Mouse (Mus musculus): ENCODE data around the gene Car5a. TPM values are rescaled to one million over a fixed set of nuclear protein-coding genes. Genes with fewer than 3 reads are reported as not detected.
A peak's percentile ranks its signal among the peaks of the same experiment; 100 is the strongest.

Car5a gene
- polyA plus RNA-seq, 1 experiment from 2014 or later = 3.2 TPM

- no peaks in the 10 kb centered on the region for H3K36me3 ChIP-seq (replicated peaks)
- H3K9me3 ChIP-seq (replicated peaks) = no peaks in the 10 kb centered on the region
- H3K4me3 ChIP-seq (replicated peaks) = no peak overlapping the region
- 60% methylated on average over 4 of the region's 4 CpGs for WGBS (ENCODE audit: insufficient replicate concordance)
- H3K4me2 ChIP-seq = no peak overlapping the region
- no peaks in the 10 kb centered on the region for H3K27me3 ChIP-seq
- no peak for ATAC-seq (ENCODE audit: insufficient read depth)
- no peaks in the 10 kb centered on the region for H3K4me1 ChIP-seq (replicated peaks)
- no peak overlapping the region for H3K27ac ChIP-seq (replicated peaks)
- no peak overlapping the region for H3K9ac ChIP-seq
These were observed 25.5 kb downstream of the Car5a start for GRCm38 (mm10) chr8:121919158-121919557.

- no peak overlapping the region for H3K27ac ChIP-seq (replicated peaks)
- no peaks in the 10 kb centered on the region for H3K27me3 ChIP-seq
- no peaks in the 10 kb centered on the region for H3K9me3 ChIP-seq (replicated peaks)
- H3K4me3 ChIP-seq (replicated peaks) = no peak overlapping the region
- 67% methylated on average over 8 of the region's 8 CpGs for WGBS (ENCODE audit: insufficient replicate concordance)
- no peaks in the 10 kb centered on the region for H3K36me3 ChIP-seq (replicated peaks)
- ATAC-seq (ENCODE audit: insufficient read depth) = no peak
- no peak overlapping the region for H3K4me2 ChIP-seq
- peaks cover 48% of the 10 kb centered on the region for H3K4me1 ChIP-seq (replicated peaks)
- no peak overlapping the region for H3K9ac ChIP-seq
These were observed 31.3 kb downstream of the Car5a start for GRCm38 (mm10) chr8:121913378-121913777.

GRCm38 (mm10) chr8:121912831-121913230 lies 31.9 kb downstream of the Car5a start:
- no peak overlapping the region for H3K9ac ChIP-seq
- H3K9me3 ChIP-seq (replicated peaks) = no peaks in the 10 kb centered on the region
- WGBS (ENCODE audit: insufficient replicate concordance) = 43% methylated on average over 3 of the region's 3 CpGs
- no peak overlapping the region for H3K4me3 ChIP-seq (replicated peaks)
- peaks cover 54% of the 10 kb centered on the region for H3K4me1 ChIP-seq (replicated peaks)
- H3K27ac ChIP-seq (replicated peaks) = no peak overlapping the region
- no peak for ATAC-seq (ENCODE audit: insufficient read depth)
- no peaks in the 10 kb centered on the region for H3K27me3 ChIP-seq
- no peak overlapping the region for H3K4me2 ChIP-seq
- H3K36me3 ChIP-seq (replicated peaks) = no peaks in the 10 kb centered on the region

- no peak overlapping the region for H3K4me3 ChIP-seq (replicated peaks)
- H3K27ac ChIP-seq (replicated peaks) = no peak overlapping the region
- ATAC-seq (ENCODE audit: insufficient read depth) = no peak
- H3K4me1 ChIP-seq (replicated peaks) = peaks cover 58% of the 10 kb centered on the region
- H3K9ac ChIP-seq = no peak overlapping the region
- 54% methylated on average over 7 of the region's 7 CpGs for WGBS (ENCODE audit: insufficient replicate concordance)
- no peaks in the 10 kb centered on the region for H3K36me3 ChIP-seq (replicated peaks)
- H3K27me3 ChIP-seq = no peaks in the 10 kb centered on the region
- no peaks in the 10 kb centered on the region for H3K9me3 ChIP-seq (replicated peaks)
- no peak overlapping the region for H3K4me2 ChIP-seq
These were observed 32.7 kb downstream of the Car5a start for GRCm38 (mm10) chr8:121911987-121912386.

- H3K9me3 ChIP-seq (replicated peaks) = no peaks in the 10 kb centered on the region
- no peak overlapping the region for H3K4me2 ChIP-seq
- no peaks in the 10 kb centered on the region for H3K36me3 ChIP-seq (replicated peaks)
- no peak overlapping the region for H3K9ac ChIP-seq
- H3K27me3 ChIP-seq = no peaks in the 10 kb centered on the region
- H3K4me3 ChIP-seq (replicated peaks) = no peak overlapping the region
- H3K4me1 ChIP-seq (replicated peaks) = peaks cover 58% of the 10 kb centered on the region
- 56% methylated on average over 6 of the region's 6 CpGs for WGBS (ENCODE audit: insufficient replicate concordance)
- no peak for ATAC-seq (ENCODE audit: insufficient read depth)
- no peak overlapping the region for H3K27ac ChIP-seq (replicated peaks)
These were observed 33.3 kb downstream of the Car5a start for GRCm38 (mm10) chr8:121911400-121911799.

GRCm38 (mm10) chr8:121909663-121910062 lies 35.0 kb downstream of the Car5a start:
- Histone ChIP-seq H3K9ac (no peak overlapping the region), H3K4me1 (replicated peaks) (peaks cover 75% of the 10 kb centered on the region), H3K9me3 (replicated peaks) (no peaks in the 10 kb centered on the region), H3K27me3 (no peaks in the 10 kb centered on the region), H3K36me3 (replicated peaks) (peaks cover 9% of the 10 kb centered on the region), H3K4me2 (0 out of 2 replicates have a peak overlapping the region, but pooled peaks have one; percentile 10), H3K27ac (replicated peaks) (no peak overlapping the region), H3K4me3 (replicated peaks) (no peak overlapping the region)
- no peak for ATAC-seq (ENCODE audit: insufficient read depth)
- WGBS (ENCODE audit: insufficient replicate concordance) = under 1% methylated on average over 6 of the region's 6 CpGs

GRCm38 (mm10) chr8:121909148-121909541 lies 35.6 kb downstream of the Car5a start:
- Histone ChIP-seq H3K9ac (0 out of 2 replicates have a peak overlapping the region, but pooled peaks have one; percentile 12), H3K27me3 (no peaks in the 10 kb centered on the region), H3K4me3 (replicated peaks) (no peak overlapping the region), H3K36me3 (replicated peaks) (peaks cover 15% of the 10 kb centered on the region), H3K4me2 (0 out of 2 replicates have a peak overlapping the region, but pooled peaks have one; percentile 10), H3K4me1 (replicated peaks) (peaks cover 81% of the 10 kb centered on the region), H3K9me3 (replicated peaks) (no peaks in the 10 kb centered on the region), H3K27ac (replicated peaks) (peak overlapping the region; percentile 46; the same call in 1 of the 2 replicates)
- WGBS (ENCODE audit: insufficient replicate concordance) = 44% methylated on average over 8 of the region's 8 CpGs
- no peak for ATAC-seq (ENCODE audit: insufficient read depth)

- ATAC-seq (ENCODE audit: insufficient read depth) = no peak
- H3K4me1 ChIP-seq (replicated peaks) = peaks cover 84% of the 10 kb centered on the region
These were observed 36.1 kb downstream of the Car5a start for GRCm38 (mm10) chr8:121908378-121909147.

GRCm38 (mm10) chr8:121907587-121908248 lies 37.0 kb downstream of the Car5a start, which contains the start of gene Slc7a5:
Gene Slc7a5, minus strand, starts transcription at chr8:121907694.
- WGBS (ENCODE audit: insufficient replicate concordance) = 1% methylated on average over 61 of the region's 61 CpGs
- peak within 1 kb of the TSS; percentile 89 for H3K9ac ChIP-seq
- H3K27ac ChIP-seq (replicated peaks) = peak within 1 kb of the TSS; percentile 70
- no peaks in the 10 kb centered on the region for H3K27me3 ChIP-seq
- peak; percentile 88 for ATAC-seq (ENCODE audit: insufficient read depth)
- peak within 1 kb of the TSS; percentile 78 for H3K4me3 ChIP-seq (replicated peaks)
- H3K9me3 ChIP-seq (replicated peaks) = no peaks in the 10 kb centered on the region
- H3K4me1 ChIP-seq (replicated peaks) = peaks cover 84% of the 10 kb centered on the region
- H3K36me3 ChIP-seq (replicated peaks) = peaks cover 29% of the 10 kb centered on the region
- peak within 1 kb of the TSS; percentile 92 for H3K4me2 ChIP-seq

More at GRCm38 (mm10) chr8:121908378-121909147, 36.1 kb downstream of the Car5a start:
- peak overlapping the region; percentile 92 for H3K4me2 ChIP-seq
- H3K4me3 ChIP-seq (replicated peaks) = peak overlapping the region; percentile 78
- no peaks in the 10 kb centered on the region for H3K9me3 ChIP-seq (replicated peaks)
- 21% methylated on average over 8 of the region's 8 CpGs for WGBS (ENCODE audit: insufficient replicate concordance)
- H3K9ac ChIP-seq = peak overlapping the region; percentile 46
- peak overlapping the region; percentile 64; the same call in 1 of the 2 replicates for H3K27ac ChIP-seq (replicated peaks)
- H3K27me3 ChIP-seq = no peaks in the 10 kb centered on the region
- H3K36me3 ChIP-seq (replicated peaks) = peaks cover 20% of the 10 kb centered on the region

GRCm38 (mm10) chr8:121906542-121907512 lies 37.9 kb downstream of the Car5a start:
- H3K27me3 ChIP-seq = no peaks in the 10 kb centered on the region
- peaks cover 38% of the 10 kb centered on the region for H3K36me3 ChIP-seq (replicated peaks)
- peak overlapping the region; percentile 92 for H3K4me2 ChIP-seq
- H3K4me1 ChIP-seq (replicated peaks) = peaks cover 84% of the 10 kb centered on the region
- no peaks in the 10 kb centered on the region for H3K9me3 ChIP-seq (replicated peaks)
- peak overlapping the region; percentile 78 for H3K4me3 ChIP-seq (replicated peaks)
- ATAC-seq (ENCODE audit: insufficient read depth) = peak; percentile 51
- H3K9ac ChIP-seq = peak overlapping the region; percentile 89
- peak overlapping the region; percentile 70 for H3K27ac ChIP-seq (replicated peaks)
- WGBS (ENCODE audit: insufficient replicate concordance) = under 1% methylated on average over 70 of the region's 72 CpGs

All from liver, embryonic 15.5 days (tissue).